Mouse (Mus musculus) cerebellum, adult 11-12 months (tissue): Measurements from ENCODE around the gene Serpina3a.

Experiments
- DNase-seq: peaks from one replicate; pipeline ENCODE4 v3.0.0; 2022

Gene Serpina3a

DNA sequence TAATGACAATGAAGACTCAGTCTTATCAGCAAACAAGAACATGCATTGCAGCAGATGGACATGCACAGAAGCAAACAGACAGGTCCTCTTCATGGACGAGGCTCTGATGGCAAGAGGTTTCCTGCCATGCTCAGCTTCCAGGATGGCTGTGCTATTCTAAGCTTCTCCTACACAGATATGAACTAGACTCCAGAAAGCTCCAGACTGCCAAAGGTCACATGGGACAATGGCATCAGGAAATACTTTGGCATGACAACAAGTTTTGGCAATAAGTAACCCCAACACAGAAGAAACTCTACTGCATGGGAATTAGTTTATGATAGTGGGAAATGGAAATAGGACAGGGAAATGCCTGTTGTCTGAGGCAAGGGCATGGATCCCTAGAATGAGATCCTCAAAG lies 30.8 kb downstream of the Serpina3a start:
- no peak for DNase-seq

DNA sequence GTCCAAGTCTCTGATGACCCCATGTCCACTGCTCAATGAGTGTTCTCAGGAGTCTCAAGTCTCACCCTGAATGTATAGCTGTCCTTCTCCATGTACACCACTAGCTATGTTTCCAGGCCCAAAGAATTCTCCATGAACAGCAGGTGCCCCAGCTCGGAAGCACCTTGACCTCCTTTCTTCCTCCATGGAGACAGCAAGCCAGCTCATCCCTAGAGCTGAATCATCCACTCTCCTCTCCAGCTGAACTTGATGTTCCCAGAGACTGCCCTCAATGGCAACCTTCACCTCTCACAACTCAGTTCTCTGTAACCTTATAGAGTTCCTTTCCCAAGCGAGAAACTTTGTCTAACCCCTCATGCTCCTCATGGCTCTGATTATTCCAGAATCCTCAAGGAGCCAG lies 33.0 kb downstream of the Serpina3a start:
- no peak for DNase-seq

GRCm38 (mm10) chr12:104151989-104152388 lies 39.5 kb downstream of the Serpina3a start:
- DNase-seq: peak; percentile 12

DNA sequence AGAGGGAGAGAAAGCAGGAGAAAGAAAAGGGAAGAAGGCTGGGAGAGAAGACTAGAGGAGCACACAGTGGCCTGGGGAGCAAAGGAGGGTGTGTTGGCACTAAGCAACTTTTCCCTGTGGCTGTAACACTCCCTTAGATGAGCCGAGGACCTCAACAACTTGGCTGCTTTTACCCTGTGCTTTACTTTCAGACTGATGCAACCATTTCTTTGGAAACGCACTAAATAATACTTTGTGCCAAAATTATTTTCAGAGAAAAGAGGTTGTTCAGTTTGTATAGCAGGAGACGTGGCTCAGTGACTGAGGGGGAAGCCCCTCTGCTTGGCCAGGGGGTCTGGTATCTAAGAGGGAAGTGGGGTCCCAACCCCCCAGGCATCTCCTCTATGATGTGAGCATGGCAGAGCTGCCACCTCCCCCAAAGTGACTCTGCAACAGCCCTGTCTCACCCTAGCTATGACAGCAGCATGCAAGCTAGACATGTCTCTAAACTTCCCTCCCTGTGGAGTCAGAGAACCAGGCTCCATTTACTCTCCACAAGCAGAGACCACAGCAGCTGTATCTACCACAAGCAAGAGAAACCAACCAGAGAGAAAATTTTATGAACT lies 40.6 kb downstream of the Serpina3a start:
- no peak for DNase-seq

DNA sequence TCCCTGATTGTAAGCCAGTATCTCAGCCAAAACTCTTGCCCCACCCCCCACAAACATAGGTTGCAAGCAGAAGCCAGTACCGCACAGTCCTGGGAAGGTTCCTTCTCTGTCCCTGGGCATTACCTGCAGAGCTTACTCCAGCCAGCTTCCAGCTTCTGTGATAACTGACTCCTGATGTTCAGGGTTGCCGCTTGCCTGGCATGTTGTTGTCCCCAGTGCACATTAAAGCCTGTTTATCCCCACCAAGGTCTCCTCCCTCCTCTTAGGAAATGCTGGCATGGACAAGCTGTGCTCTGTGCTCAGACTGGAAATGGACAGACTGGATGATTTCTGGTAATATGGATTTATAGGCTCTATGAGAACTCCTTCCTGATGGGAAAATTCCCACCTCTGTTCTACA lies 41.1 kb downstream of the Serpina3a start, which contains the start of gene Serpina3c:
Gene Serpina3c (minus strand): TSS at position 215 of the 400 bp plus-strand sequence.
- DNase-seq: no peak
